Mouse (Mus musculus): ENCODE measurements around the gene Cfap221.

DNA sequence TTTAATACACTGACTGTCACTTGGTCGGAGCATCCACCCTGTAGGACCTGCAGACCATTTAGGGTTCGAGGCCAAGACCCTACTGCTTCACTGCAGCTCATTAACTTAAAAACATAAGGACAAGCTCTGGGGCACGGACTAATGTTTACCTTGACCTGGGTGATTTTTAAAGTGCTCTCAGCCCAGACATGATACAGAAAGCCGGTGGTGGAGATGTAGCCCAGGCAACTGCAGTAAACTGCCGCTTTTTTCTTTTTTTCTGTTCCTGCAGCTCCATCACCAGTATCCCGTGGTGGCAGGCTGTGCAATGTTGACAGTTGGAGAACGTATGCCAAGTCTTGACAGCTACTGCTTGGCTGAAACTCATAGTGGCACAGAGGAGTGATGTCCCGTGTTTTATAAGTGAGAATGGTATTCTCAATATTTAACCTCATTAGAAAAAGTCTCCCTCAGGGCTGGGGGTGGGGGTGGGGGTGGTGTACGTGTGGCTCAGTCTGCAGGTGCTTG lies 39.3 kb downstream of the Cfap221 start:
- TF ChIP-seq CTCF (IDR thresholded peaks at IDR 0.05; ENCODE audit: low read depth) (no peak), EP300 (IDR thresholded peaks at IDR 0.05; ENCODE audit: low read depth) (no peak)
